Mouse (Mus musculus) gastrocnemius, adult 2 months (tissue): ENCODE results near the gene Adcy10. TPM values are rescaled to one million over a fixed set of nuclear protein-coding genes. Genes with fewer than 3 reads are reported as not detected.

Experiments
- DNase-seq: peaks from one replicate; pipeline ENCODE4 v3.0.0; 2022
- H3K27ac ChIP-seq: fragments of 200-600 bp; 2 replicates; pipeline ENCODE4 v1.8.1; 2022; ENCODE audit warnings: mild to moderate bottlenecking
- H3K4me3 ChIP-seq: fragments of 200-600 bp; 2 replicates; pipeline ENCODE4 v1.8.1; 2022; ENCODE audit warnings: mild to moderate bottlenecking, moderate library complexity
- CTCF ChIP-seq: fragments of 200-600 bp; IDR thresholded peaks from 2 replicates; pipeline ENCODE4 v1.8.1; 2022; ENCODE audit warnings: antibody characterized with exemption, mild to moderate bottlenecking, moderate library complexity
- intact Hi-C: fragments of 180-260 bp; cut with DNase I; formaldehyde crosslinking; loops from one replicate; pipeline ENCODE4 v1.15.1; 2025
- total RNA-seq, 2 experiments: library from RNA; stranded (reverse); gene quantifications; 2 replicates each; pipeline ENCODE4 v1.2.3; 2021

Adcy10 gene
- total RNA-seq, 2 experiments from 2014 or later = not detected

GRCm38 (mm10) chr1:165614793-165615192, 129.8 kb downstream of the Adcy10 start:
- no peak for DNase-seq
- Histone ChIP-seq H3K27ac (no peak overlapping the region), H3K4me3 (no peak overlapping the region)
- no peak for TF ChIP-seq CTCF
- intact Hi-C loops = no loop called here

DNA sequence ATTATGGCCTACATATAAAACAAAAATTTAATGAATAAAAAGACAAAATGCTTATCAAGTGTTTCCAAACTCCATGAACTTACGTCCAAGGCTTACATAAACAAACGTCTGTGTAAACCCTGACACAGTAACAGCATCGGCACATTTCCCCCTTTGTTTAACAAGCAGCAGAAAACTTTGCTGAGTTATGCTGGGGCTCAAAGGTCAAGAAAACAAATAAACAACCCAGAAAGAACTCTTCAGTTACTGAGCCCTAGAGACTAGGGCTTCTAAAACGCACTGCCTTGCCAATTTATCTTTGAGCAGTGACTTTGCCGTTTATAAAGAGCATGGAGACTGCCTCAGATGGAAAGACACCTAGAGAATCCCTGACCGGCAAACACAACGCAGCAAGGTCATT, 131.7 kb downstream of the Adcy10 start:
- Histone ChIP-seq H3K27ac (peak overlapping the region; percentile 95), H3K4me3 (peak overlapping the region; percentile 21)
- DNase-seq = no peak
- no peak for TF ChIP-seq CTCF
- intact Hi-C loops = no loop called here

GRCm38 (mm10) chr1:165617166-165617891, 132.3 kb downstream of the Adcy10 start:
- Histone ChIP-seq H3K4me3 (peak overlapping the region; percentile 21), H3K27ac (peak overlapping the region; percentile 95)
- intact Hi-C loops = no loop called here
- TF ChIP-seq CTCF = no peak
- DNase-seq = peak; percentile 27

GRCm38 (mm10) chr1:165618201-165618624, 133.2 kb downstream of the Adcy10 start:
- intact Hi-C loops = loop anchor here (2.0 kb wide), 1 partner anchor 23 kb away; no protein-coding TSS in a partner anchor
- peak; percentile 91 for DNase-seq
- TF ChIP-seq CTCF = no peak
- Histone ChIP-seq H3K27ac (peak overlapping the region; percentile 95), H3K4me3 (peak overlapping the region; percentile 53)

DNA sequence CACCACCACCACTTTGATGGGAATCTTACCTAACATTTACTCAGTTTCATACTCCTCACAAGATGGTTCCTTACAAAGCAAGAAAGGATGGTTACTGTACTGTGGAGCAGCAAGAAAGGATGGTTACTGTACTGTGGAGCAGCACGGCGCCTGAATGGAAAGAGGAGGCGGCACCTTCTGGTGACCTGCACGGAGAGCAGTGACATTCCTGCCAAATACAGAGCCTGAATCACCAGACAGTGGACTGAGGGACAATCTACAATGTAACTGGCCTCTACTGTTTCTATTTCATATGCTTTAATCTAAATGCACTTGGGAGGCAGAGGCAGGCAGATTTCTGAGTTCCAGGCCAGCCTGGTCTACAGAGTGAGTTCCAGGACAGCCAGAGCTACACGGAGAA, 140.1 kb downstream of the Adcy10 start:
- no peak overlapping the region for H3K4me3 ChIP-seq
- DNase-seq = no peak
- H3K27ac ChIP-seq = no peak overlapping the region
- intact Hi-C loops = no loop called here
- TF ChIP-seq CTCF = no peak

DNA sequence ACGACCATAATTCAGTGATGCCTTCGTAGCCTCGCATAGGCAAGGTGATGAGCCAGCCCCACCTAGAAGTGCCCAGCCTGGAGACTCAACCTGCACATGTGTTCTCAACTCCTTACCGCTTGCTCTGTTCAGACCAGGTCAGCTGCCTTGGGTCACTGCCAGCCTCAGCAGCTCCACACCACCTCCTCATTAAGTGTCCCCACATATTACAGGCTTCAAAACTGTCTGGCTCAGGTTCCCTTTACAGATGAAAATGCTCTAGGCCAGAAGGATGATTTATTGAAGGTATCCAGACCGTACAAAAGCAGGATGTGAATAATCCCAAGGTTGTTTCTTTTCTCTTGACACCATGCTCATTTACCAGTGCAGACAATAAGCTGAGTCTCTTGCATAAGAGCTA, 140.9 kb downstream of the Adcy10 start:
- H3K4me3 ChIP-seq = no peak overlapping the region
- intact Hi-C loops = no loop called here
- TF ChIP-seq CTCF = no peak
- H3K27ac ChIP-seq = no peak overlapping the region; the same call in 1 of the 2 replicates
- DNase-seq = no peak

Other genes starting within 250 kb of the Adcy10 start
- gene Tiprl, start 248.2 kb upstream of the Adcy10 start, total RNA-seq = 10 to 100 TPM; 19.7 to 20.9 TPM
- 1 to 10 TPM; 1.0 to 1.3 TPM for gene Gpr161, start 189.4 kb upstream of the Adcy10 start, total RNA-seq
- 100 to 1,000 TPM; 276 to 287 TPM for gene Dcaf6, start 24.7 kb upstream of the Adcy10 start, total RNA-seq
- 100 to 1,000 TPM; 302 to 421 TPM for gene Mpc2, start 24.5 kb upstream of the Adcy10 start, total RNA-seq
- 1 to 10 TPM; 7.0 to 8.7 TPM for gene Mpzl1, start 149.4 kb downstream of the Adcy10 start, total RNA-seq
- gene Rcsd1, start 224.6 kb downstream of the Adcy10 start, total RNA-seq = 10 to 100 TPM; 93.3 to 95.0 TPM